Mouse (Mus musculus): Measurements from ENCODE around the gene Bmi1. TPM values are rescaled to one million over a fixed set of nuclear protein-coding genes. Genes with fewer than 3 reads are reported as not detected.

Gene Bmi1
- polyA plus RNA-seq, 1 experiment from 2014 or later = 4.1 TPM

- H3K27me3 ChIP-seq = peaks cover 83% of the 10 kb centered on the region
- 9% methylated on average over 6 of the region's 6 CpGs for WGBS (ENCODE audit: insufficient replicate concordance)
- no peak for ATAC-seq (ENCODE audit: insufficient read depth)
Observed at GRCm38 (mm10) chr2:18688286-18688685, 11.5 kb downstream of the Bmi1 start.

GRCm38 (mm10) chr2:18688708-18689063 is 11.9 kb downstream of the Bmi1 start:
- Histone ChIP-seq H3K9ac (no peak overlapping the region), H3K27me3 (peaks cover 85% of the 10 kb centered on the region), H3K4me1 (replicated peaks) (peaks cover 21% of the 10 kb centered on the region), H3K4me3 (replicated peaks) (peak overlapping the region; percentile 49), H3K36me3 (replicated peaks) (peaks cover 7% of the 10 kb centered on the region; the same call in 1 of the 2 replicates), H3K4me2 (peak overlapping the region; percentile 68), H3K9me3 (replicated peaks) (no peaks in the 10 kb centered on the region), H3K27ac (replicated peaks) (no peak overlapping the region)
- 1% methylated on average over 45 of the region's 45 CpGs for WGBS (ENCODE audit: insufficient replicate concordance)
- no peak for ATAC-seq (ENCODE audit: insufficient read depth)

More at GRCm38 (mm10) chr2:18688286-18688685, 11.5 kb downstream of the Bmi1 start:
- Histone ChIP-seq H3K9me3 (replicated peaks) (no peaks in the 10 kb centered on the region), H3K9ac (no peak overlapping the region), H3K4me3 (replicated peaks) (peak overlapping the region; percentile 49), H3K4me2 (peak overlapping the region; percentile 68), H3K4me1 (replicated peaks) (peaks cover 21% of the 10 kb centered on the region), H3K27ac (replicated peaks) (no peak overlapping the region), H3K36me3 (replicated peaks) (peaks cover 7% of the 10 kb centered on the region; the same call in 1 of the 2 replicates)

GRCm38 (mm10) chr2:18689064-18689921 is 12.5 kb downstream of the Bmi1 start:
- H3K9me3 ChIP-seq (replicated peaks) = no peaks in the 10 kb centered on the region
- ATAC-seq (ENCODE audit: insufficient read depth) = peak; percentile 42
- H3K27ac ChIP-seq (replicated peaks) = no peak overlapping the region
- H3K36me3 ChIP-seq (replicated peaks) = peaks cover 3% of the 10 kb centered on the region; the same call in 1 of the 2 replicates
- peak overlapping the region; percentile 49 for H3K4me3 ChIP-seq (replicated peaks)
- no peak overlapping the region for H3K9ac ChIP-seq
- peak overlapping the region; percentile 68 for H3K4me2 ChIP-seq
- peaks cover 21% of the 10 kb centered on the region for H3K4me1 ChIP-seq (replicated peaks)
- peaks cover 87% of the 10 kb centered on the region for H3K27me3 ChIP-seq
- under 1% methylated on average over 51 of the region's 51 CpGs for WGBS (ENCODE audit: insufficient replicate concordance)

- Histone ChIP-seq H3K4me2 (peak overlapping the region; percentile 68), H3K36me3 (replicated peaks) (no peaks in the 10 kb centered on the region), H3K9me3 (replicated peaks) (no peaks in the 10 kb centered on the region), H3K27me3 (peaks cover 92% of the 10 kb centered on the region), H3K27ac (replicated peaks) (no peak overlapping the region), H3K4me1 (replicated peaks) (peaks cover 21% of the 10 kb centered on the region), H3K4me3 (replicated peaks) (peak overlapping the region; percentile 49), H3K9ac (no peak overlapping the region)
- ATAC-seq (ENCODE audit: insufficient read depth) = no peak; the same call in 1 of the 2 replicates
- WGBS (ENCODE audit: insufficient replicate concordance) = under 1% methylated on average over 57 of the region's 58 CpGs
Observed at GRCm38 (mm10) chr2:18690055-18690691, 13.4 kb downstream of the Bmi1 start.

- no peaks in the 10 kb centered on the region for H3K9me3 ChIP-seq (replicated peaks)
- H3K9ac ChIP-seq = no peak overlapping the region
- H3K4me1 ChIP-seq (replicated peaks) = peaks cover 21% of the 10 kb centered on the region
- no peak overlapping the region for H3K27ac ChIP-seq (replicated peaks)
- WGBS (ENCODE audit: insufficient replicate concordance) = 4% methylated on average over 9 of the region's 9 CpGs
- peaks cover 96% of the 10 kb centered on the region for H3K27me3 ChIP-seq
- peak overlapping the region; percentile 68; the same call in 1 of the 2 replicates for H3K4me2 ChIP-seq
- peak overlapping the region; percentile 49; the same call in 1 of the 2 replicates for H3K4me3 ChIP-seq (replicated peaks)
- H3K36me3 ChIP-seq (replicated peaks) = no peaks in the 10 kb centered on the region
- no peak for ATAC-seq (ENCODE audit: insufficient read depth)
Observed at GRCm38 (mm10) chr2:18690756-18691155, 13.9 kb downstream of the Bmi1 start.

- H3K9me3 ChIP-seq (replicated peaks) = no peaks in the 10 kb centered on the region
- no peak overlapping the region for H3K4me3 ChIP-seq (replicated peaks)
- no peak for ATAC-seq (ENCODE audit: insufficient read depth)
- H3K9ac ChIP-seq = no peak overlapping the region
- H3K36me3 ChIP-seq (replicated peaks) = no peaks in the 10 kb centered on the region
- no peak overlapping the region for H3K4me2 ChIP-seq
- H3K27ac ChIP-seq (replicated peaks) = no peak overlapping the region
- H3K4me1 ChIP-seq (replicated peaks) = peaks cover 21% of the 10 kb centered on the region
- H3K27me3 ChIP-seq = peaks cover 98% of the 10 kb centered on the region
Observed at GRCm38 (mm10) chr2:18692031-18692430, 15.2 kb downstream of the Bmi1 start.

GRCm38 (mm10) chr2:18692548-18692947 is 15.7 kb downstream of the Bmi1 start:
- H3K27me3 ChIP-seq = peaks cover 94% of the 10 kb centered on the region
- no peak for ATAC-seq (ENCODE audit: insufficient read depth)

GRCm38 (mm10) chr2:18693491-18693870 is 16.7 kb downstream of the Bmi1 start:
- peaks cover 21% of the 10 kb centered on the region for H3K4me1 ChIP-seq (replicated peaks)
- H3K27ac ChIP-seq (replicated peaks) = no peak overlapping the region
- H3K9ac ChIP-seq = no peak overlapping the region
- no peaks in the 10 kb centered on the region for H3K9me3 ChIP-seq (replicated peaks)
- peak overlapping the region; percentile 83 for H3K4me2 ChIP-seq
- no peaks in the 10 kb centered on the region for H3K36me3 ChIP-seq (replicated peaks)
- peak overlapping the region; percentile 61 for H3K4me3 ChIP-seq (replicated peaks)
- H3K27me3 ChIP-seq = peaks cover 94% of the 10 kb centered on the region
- WGBS (ENCODE audit: insufficient replicate concordance) = under 1% methylated on average over 5 of the region's 5 CpGs
- ATAC-seq (ENCODE audit: insufficient read depth) = no peak

More at GRCm38 (mm10) chr2:18692548-18692947, 15.7 kb downstream of the Bmi1 start:
- H3K36me3 ChIP-seq (replicated peaks) = no peaks in the 10 kb centered on the region
- WGBS (ENCODE audit: insufficient replicate concordance) = 2% methylated on average over 1 of the region's 1 CpGs
- H3K4me2 ChIP-seq = no peak overlapping the region
- no peaks in the 10 kb centered on the region for H3K9me3 ChIP-seq (replicated peaks)
- no peak overlapping the region for H3K9ac ChIP-seq
- H3K27ac ChIP-seq (replicated peaks) = no peak overlapping the region
- no peak overlapping the region for H3K4me3 ChIP-seq (replicated peaks)
- peaks cover 21% of the 10 kb centered on the region for H3K4me1 ChIP-seq (replicated peaks)

GRCm38 (mm10) chr2:18693871-18694610 is 17.2 kb downstream of the Bmi1 start, which contains the start of gene Spag6:
Gene Spag6 (plus strand): TSS chr2:18694032.
- ATAC-seq (ENCODE audit: insufficient read depth) = peak; percentile 63
- peak within 1 kb of the TSS; percentile 57 for H3K9ac ChIP-seq
- no peaks in the 10 kb centered on the region for H3K36me3 ChIP-seq (replicated peaks)
- no peaks in the 10 kb centered on the region for H3K9me3 ChIP-seq (replicated peaks)
- H3K27ac ChIP-seq (replicated peaks) = peak within 1 kb of the TSS; percentile 29; the same call in 1 of the 2 replicates
- H3K4me3 ChIP-seq (replicated peaks) = peak within 1 kb of the TSS; percentile 61
- under 1% methylated on average over 44 of the region's 61 CpGs for WGBS (ENCODE audit: insufficient replicate concordance)
- peak within 1 kb of the TSS; percentile 83 for H3K4me2 ChIP-seq
- peaks cover 19% of the 10 kb centered on the region for H3K4me1 ChIP-seq (replicated peaks)
- peaks cover 94% of the 10 kb centered on the region for H3K27me3 ChIP-seq

- H3K27me3 ChIP-seq = peaks cover 94% of the 10 kb centered on the region
- 2% methylated on average over 20 of the region's 20 CpGs for WGBS (ENCODE audit: insufficient replicate concordance)
- ATAC-seq (ENCODE audit: insufficient read depth) = 0 out of 2 replicates have a peak, but pooled peaks have one; percentile 4
- H3K27ac ChIP-seq (replicated peaks) = no peak overlapping the region
- H3K4me3 ChIP-seq (replicated peaks) = peak overlapping the region; percentile 61
- peak overlapping the region; percentile 83 for H3K4me2 ChIP-seq
- peaks cover 14% of the 10 kb centered on the region for H3K4me1 ChIP-seq (replicated peaks)
- H3K9me3 ChIP-seq (replicated peaks) = no peaks in the 10 kb centered on the region
- H3K36me3 ChIP-seq (replicated peaks) = no peaks in the 10 kb centered on the region
- H3K9ac ChIP-seq = peak overlapping the region; percentile 57
Observed at GRCm38 (mm10) chr2:18694611-18694950, 17.8 kb downstream of the Bmi1 start.
